Mouse (Mus musculus): Measurements from ENCODE around the gene Tex9. TPM values are rescaled to one million over a fixed set of nuclear protein-coding genes. Genes with fewer than 3 reads are reported as not detected.
"Not testable (repeated sequence)": the region's sequence is repeated elsewhere in the genome, so short reads cannot be mapped to it uniquely, and the experiment has no call there.

Gene Tex9
- polyA plus RNA-seq, 1 experiment from 2014 or later = 15.6 TPM

- ATAC-seq (ENCODE audit: extremely low read depth, insufficient number of reproducible peaks, low FRiP score, low TSS enrichment); H3K9me3 ChIP-seq; H3K4me2 ChIP-seq; H3K27ac ChIP-seq (replicated peaks); H3K4me3 ChIP-seq; H3K9ac ChIP-seq; H3K27me3 ChIP-seq (replicated peaks): not testable (repeated sequence)
- H3K4me1 ChIP-seq = peaks cover 16% of the 10 kb centered on the region
- H3K36me3 ChIP-seq = peaks cover 44% of the 10 kb centered on the region
These were observed 37.7 kb downstream of the Tex9 start for GRCm38 (mm10) chr9:72454281-72454680.

GRCm38 (mm10) chr9:72451111-72451510 is 40.9 kb downstream of the Tex9 start:
- H3K36me3 ChIP-seq = peaks cover 35% of the 10 kb centered on the region
- H3K9ac ChIP-seq = no peak overlapping the region
- no peak overlapping the region for H3K4me3 ChIP-seq
- no peak for ATAC-seq (ENCODE audit: extremely low read depth, insufficient number of reproducible peaks, low FRiP score, low TSS enrichment)
- H3K27ac ChIP-seq (replicated peaks) = peak overlapping the region; percentile 28; the same call in 1 of the 2 replicates
- H3K4me1 ChIP-seq = peaks cover 20% of the 10 kb centered on the region
- no peak overlapping the region for H3K4me2 ChIP-seq
- H3K27me3 ChIP-seq (replicated peaks) = no peaks in the 10 kb centered on the region
- no peaks in the 10 kb centered on the region for H3K9me3 ChIP-seq
- WGBS = 49% methylated on average over 6 of the region's 6 CpGs

GRCm38 (mm10) chr9:72450363-72450762 is 41.6 kb downstream of the Tex9 start:
- Histone ChIP-seq H3K4me3 (no peak overlapping the region), H3K27me3 (replicated peaks) (no peaks in the 10 kb centered on the region), H3K4me1 (peaks cover 20% of the 10 kb centered on the region), H3K4me2 (no peak overlapping the region), H3K9ac (0 out of 2 replicates have a peak overlapping the region, but pooled peaks have one; percentile 10), H3K27ac (replicated peaks) (peak overlapping the region; percentile 28; the same call in 1 of the 2 replicates), H3K36me3 (peaks cover 39% of the 10 kb centered on the region), H3K9me3 (no peaks in the 10 kb centered on the region)
- no peak for ATAC-seq (ENCODE audit: extremely low read depth, insufficient number of reproducible peaks, low FRiP score, low TSS enrichment)
- WGBS = 85% methylated on average over 1 of the region's 1 CpGs

GRCm38 (mm10) chr9:72449841-72450240 is 42.2 kb downstream of the Tex9 start:
- ATAC-seq (ENCODE audit: extremely low read depth, insufficient number of reproducible peaks, low FRiP score, low TSS enrichment) = no peak
- Histone ChIP-seq H3K27me3 (replicated peaks) (no peaks in the 10 kb centered on the region), H3K36me3 (peaks cover 41% of the 10 kb centered on the region), H3K9ac (peak overlapping the region; percentile 70), H3K27ac (replicated peaks) (peak overlapping the region; percentile 58), H3K4me1 (peaks cover 20% of the 10 kb centered on the region), H3K4me3 (peak overlapping the region; percentile 41), H3K4me2 (peak overlapping the region; percentile 63), H3K9me3 (no peaks in the 10 kb centered on the region)
- 81% methylated on average over 2 of the region's 2 CpGs for WGBS

- peak overlapping the region; percentile 41 for H3K4me3 ChIP-seq
- H3K27me3 ChIP-seq (replicated peaks) = no peaks in the 10 kb centered on the region
- peaks cover 20% of the 10 kb centered on the region for H3K4me1 ChIP-seq
- peaks cover 44% of the 10 kb centered on the region for H3K36me3 ChIP-seq
- 49% methylated on average over 7 of the region's 7 CpGs for WGBS
- no peaks in the 10 kb centered on the region for H3K9me3 ChIP-seq
- H3K4me2 ChIP-seq = peak overlapping the region; percentile 63
- peak overlapping the region; percentile 58 for H3K27ac ChIP-seq (replicated peaks)
- peak overlapping the region; percentile 70 for H3K9ac ChIP-seq
- no peak for ATAC-seq (ENCODE audit: extremely low read depth, insufficient number of reproducible peaks, low FRiP score, low TSS enrichment)
These were observed 42.6 kb downstream of the Tex9 start for GRCm38 (mm10) chr9:72449367-72449766.

- no peak overlapping the region for H3K4me3 ChIP-seq
These were observed 44.0 kb downstream of the Tex9 start for GRCm38 (mm10) chr9:72448026-72448425.

GRCm38 (mm10) chr9:72441927-72442715 is 49.9 kb downstream of the Tex9 start:
- ATAC-seq (ENCODE audit: extremely low read depth, insufficient number of reproducible peaks, low FRiP score, low TSS enrichment) = no peak
- H3K4me3 ChIP-seq = no peak overlapping the region
- 85% methylated on average over 10 of the region's 10 CpGs for WGBS
- H3K27ac ChIP-seq (replicated peaks) = peak overlapping the region; percentile 1; the same call in 1 of the 2 replicates
- peaks cover 18% of the 10 kb centered on the region for H3K36me3 ChIP-seq
- peaks cover 26% of the 10 kb centered on the region for H3K4me1 ChIP-seq
- peak overlapping the region; percentile 17; the same call in 1 of the 2 replicates for H3K4me2 ChIP-seq
- no peaks in the 10 kb centered on the region for H3K27me3 ChIP-seq (replicated peaks)
- H3K9ac ChIP-seq = no peak overlapping the region
- no peaks in the 10 kb centered on the region for H3K9me3 ChIP-seq

More at GRCm38 (mm10) chr9:72448026-72448425, 44.0 kb downstream of the Tex9 start:
- Histone ChIP-seq H3K27ac (replicated peaks) (no peak overlapping the region), H3K27me3 (replicated peaks) (no peaks in the 10 kb centered on the region), H3K4me2 (no peak overlapping the region), H3K36me3 (peaks cover 38% of the 10 kb centered on the region), H3K9ac (no peak overlapping the region), H3K4me1 (peaks cover 20% of the 10 kb centered on the region), H3K9me3 (no peaks in the 10 kb centered on the region)
- WGBS = 54% methylated on average over 8 of the region's 8 CpGs
- no peak for ATAC-seq (ENCODE audit: extremely low read depth, insufficient number of reproducible peaks, low FRiP score, low TSS enrichment)

GRCm38 (mm10) chr9:72440948-72441926 is 50.8 kb downstream of the Tex9 start:
- 0 out of 2 replicates have a peak overlapping the region, but pooled peaks have one; percentile 17 for H3K4me2 ChIP-seq
- WGBS = 43% methylated on average over 8 of the region's 8 CpGs
- H3K4me3 ChIP-seq = no peak overlapping the region
- no peaks in the 10 kb centered on the region for H3K9me3 ChIP-seq
- no peak overlapping the region for H3K9ac ChIP-seq
- no peaks in the 10 kb centered on the region for H3K27me3 ChIP-seq (replicated peaks)
- no peak for ATAC-seq (ENCODE audit: extremely low read depth, insufficient number of reproducible peaks, low FRiP score, low TSS enrichment)
- H3K27ac ChIP-seq (replicated peaks) = peak overlapping the region; percentile 1; the same call in 1 of the 2 replicates
- H3K36me3 ChIP-seq = peaks cover 15% of the 10 kb centered on the region
- H3K4me1 ChIP-seq = peaks cover 26% of the 10 kb centered on the region

- Histone ChIP-seq H3K9me3 (no peaks in the 10 kb centered on the region), H3K4me2 (peak overlapping the region; percentile 26; the same call in 1 of the 2 replicates), H3K9ac (no peak overlapping the region), H3K4me1 (peaks cover 26% of the 10 kb centered on the region), H3K36me3 (peaks cover 10% of the 10 kb centered on the region), H3K4me3 (no peak overlapping the region), H3K27me3 (replicated peaks) (no peaks in the 10 kb centered on the region), H3K27ac (replicated peaks) (no peak overlapping the region)
- no peak for ATAC-seq (ENCODE audit: extremely low read depth, insufficient number of reproducible peaks, low FRiP score, low TSS enrichment)
- 86% methylated on average over 4 of the region's 4 CpGs for WGBS
These were observed 51.7 kb downstream of the Tex9 start for GRCm38 (mm10) chr9:72440358-72440757.

GRCm38 (mm10) chr9:72438749-72439148 is 53.3 kb downstream of the Tex9 start:
- Histone ChIP-seq H3K4me2 (peak overlapping the region; percentile 94), H3K4me1 (peaks cover 26% of the 10 kb centered on the region), H3K9me3 (no peaks in the 10 kb centered on the region), H3K4me3 (peak overlapping the region; percentile 70), H3K36me3 (0 out of 2 replicates have a peak, but pooled peaks cover 4% of the 10 kb centered on the region), H3K27me3 (replicated peaks) (no peaks in the 10 kb centered on the region), H3K27ac (replicated peaks) (no peak overlapping the region), H3K9ac (peak overlapping the region; percentile 86)
- 2% methylated on average over 9 of the region's 9 CpGs for WGBS
- no peak for ATAC-seq (ENCODE audit: extremely low read depth, insufficient number of reproducible peaks, low FRiP score, low TSS enrichment)
